Mouse (Mus musculus) embryonic facial prominence, embryonic 13.5 days (tissue): Measurements from ENCODE around the gene Myo16. TPM values are rescaled to one million over a fixed set of nuclear protein-coding genes. Genes with fewer than 3 reads are reported as not detected.

Experiments used
- ATAC-seq: fragments of 200-750 bp; cut with Nextera tagmentation; 2 replicates; pipeline ENCODE4 v1.8.0; 2017; ENCODE audit warnings: low read depth; ENCODE audit not compliant: insufficient number of reproducible peaks, insufficient read depth, low FRiP score, low TSS enrichment
- H3K27ac ChIP-seq: fragments of 300-500 bp; sonication (generic); 2 replicates; pipeline ENCODE4 v1.5.1; 2015; ENCODE audit warnings: moderate library complexity, mild to moderate bottlenecking, inconsistent platforms
- H3K27me3 ChIP-seq: fragments of 300-500 bp; sonication (generic); 2 replicates; pipeline ENCODE4 v1.6.1; 2015; ENCODE audit warnings: mild to moderate bottlenecking, inconsistent platforms
- H3K36me3 ChIP-seq: fragments of 300-500 bp; sonication (generic); 2 replicates; pipeline ENCODE4 v1.6.1; 2015; ENCODE audit warnings: mild to moderate bottlenecking, inconsistent platforms
- H3K4me1 ChIP-seq: fragments of 300-500 bp; sonication (generic); 2 replicates; pipeline ENCODE4 v1.6.1; 2015; ENCODE audit warnings: inconsistent platforms
- H3K4me2 ChIP-seq: fragments of 300-500 bp; sonication (generic); 2 replicates; pipeline ENCODE4 v1.6.1; 2015; ENCODE audit warnings: moderate library complexity, mild to moderate bottlenecking, inconsistent platforms
- H3K4me3 ChIP-seq: fragments of 300-500 bp; sonication (generic); 2 replicates; pipeline ENCODE4 v1.5.1; 2015; ENCODE audit warnings: mild to moderate bottlenecking, inconsistent platforms
- H3K9ac ChIP-seq: fragments of 300-500 bp; sonication (generic); 2 replicates; pipeline ENCODE4 v1.6.1; 2015; ENCODE audit warnings: mild to moderate bottlenecking, inconsistent platforms
- H3K9me3 ChIP-seq: fragments of 300-500 bp; sonication (generic); 2 replicates; pipeline ENCODE4 v1.6.1; 2016; ENCODE audit warnings: inconsistent platforms
- WGBS: fragments of 180-500 bp; shearing (Covaris S2); methylation state at CpG from one replicate; pipeline ENCODE4 v1.1.7; 2015; ENCODE audit warnings: mixed read lengths; 5-methylcytosine and 5-hydroxymethylcytosine counted together
- polyA plus RNA-seq: library from polyadenylated mRNA; unstranded; fragments of >200 nt; fragmentation: Nextera tagmentation; extraction: Ambion mirVana; gene quantifications from 2 replicates; pipeline ENCODE4 v1.2.1, GENCODE M21; 2015

Gene Myo16
- polyA plus RNA-seq, 1 experiment from 2014 or later: 0.46 TPM

GRCm38 (mm10) chr8:10653282-10653681 is 499.6 kb downstream of the Myo16 start:
- peaks cover 7% of the 10 kb centered on the region for H3K4me1 ChIP-seq
- H3K36me3 ChIP-seq: no peaks in the 10 kb centered on the region
- no peaks in the 10 kb centered on the region for H3K27me3 ChIP-seq
- H3K9me3 ChIP-seq: no peaks in the 10 kb centered on the region
- no peak overlapping the region for H3K4me2 ChIP-seq
- H3K9ac ChIP-seq: no peak overlapping the region
- 61% methylated on average over 9 of the region's 9 CpGs for WGBS
- no peak for ATAC-seq
- H3K27ac ChIP-seq: no peak overlapping the region
- H3K4me3 ChIP-seq: no peak overlapping the region

GRCm38 (mm10) chr8:10654922-10655518 is 501.3 kb downstream of the Myo16 start:
- Histone ChIP-seq H3K9me3 (no peaks in the 10 kb centered on the region), H3K27ac (no peak overlapping the region), H3K4me2 (no peak overlapping the region), H3K9ac (no peak overlapping the region), H3K27me3 (no peaks in the 10 kb centered on the region), H3K4me3 (no peak overlapping the region), H3K4me1 (peaks cover 2% of the 10 kb centered on the region), H3K36me3 (no peaks in the 10 kb centered on the region)
- WGBS: 79% methylated on average over 9 of the region's 9 CpGs
- ATAC-seq: no peak

GRCm38 (mm10) chr8:10663770-10664470 is 510.2 kb downstream of the Myo16 start:
- no peak overlapping the region for H3K4me2 ChIP-seq
- H3K27ac ChIP-seq: no peak overlapping the region
- WGBS: 25% methylated on average over 8 of the region's 8 CpGs
- H3K4me3 ChIP-seq: no peak overlapping the region
- peaks cover 24% of the 10 kb centered on the region for H3K4me1 ChIP-seq
- H3K9me3 ChIP-seq: no peaks in the 10 kb centered on the region
- no peak overlapping the region for H3K9ac ChIP-seq
- ATAC-seq: 0 out of 2 replicates have a peak, but pooled peaks have one; percentile 32
- H3K27me3 ChIP-seq: no peaks in the 10 kb centered on the region
- H3K36me3 ChIP-seq: no peaks in the 10 kb centered on the region

GRCm38 (mm10) chr8:10664861-10665543 is 511.3 kb downstream of the Myo16 start:
- H3K4me3 ChIP-seq: no peak overlapping the region
- 13% methylated on average over 13 of the region's 13 CpGs for WGBS
- no peak overlapping the region for H3K9ac ChIP-seq
- H3K4me1 ChIP-seq: peaks cover 24% of the 10 kb centered on the region
- 0 out of 2 replicates have a peak overlapping the region, but pooled peaks have one; percentile 9 for H3K4me2 ChIP-seq
- peak; percentile 62; the same call in 1 of the 2 replicates for ATAC-seq
- no peaks in the 10 kb centered on the region for H3K36me3 ChIP-seq
- H3K9me3 ChIP-seq: no peaks in the 10 kb centered on the region
- no peaks in the 10 kb centered on the region for H3K27me3 ChIP-seq
- H3K27ac ChIP-seq: peak overlapping the region; percentile 68; the same call in 1 of the 2 replicates

DNA sequence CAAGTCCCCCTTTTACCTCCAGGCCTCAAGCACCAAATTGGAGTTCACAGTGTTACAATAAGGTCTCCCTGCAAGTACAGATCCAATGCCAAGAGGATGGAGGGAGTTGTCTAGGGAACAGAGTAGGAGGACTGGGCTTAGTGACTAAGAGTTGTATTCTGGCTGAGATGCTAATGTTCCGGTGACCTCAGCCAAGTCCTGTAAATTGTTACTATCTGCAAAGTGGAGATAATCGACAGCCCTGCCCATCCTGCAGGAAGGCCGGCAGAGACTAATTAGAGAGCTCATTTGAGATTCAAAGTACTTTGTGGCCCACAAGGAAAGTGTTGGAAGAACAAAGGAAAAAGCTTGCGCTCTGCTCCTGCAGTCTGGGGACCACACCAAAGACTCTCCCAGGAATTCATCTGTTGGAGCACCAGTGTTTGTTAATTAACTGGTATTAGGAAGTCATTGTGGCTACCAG is 512.1 kb downstream of the Myo16 start:
- no peaks in the 10 kb centered on the region for H3K36me3 ChIP-seq
- no peak for ATAC-seq
- no peak overlapping the region for H3K4me2 ChIP-seq
- no peak overlapping the region for H3K9ac ChIP-seq
- H3K4me3 ChIP-seq: no peak overlapping the region
- no peak overlapping the region for H3K27ac ChIP-seq
- H3K9me3 ChIP-seq: no peaks in the 10 kb centered on the region
- H3K27me3 ChIP-seq: no peaks in the 10 kb centered on the region
- WGBS: 24% methylated on average over 4 of the region's 4 CpGs
- peaks cover 24% of the 10 kb centered on the region for H3K4me1 ChIP-seq

- Histone ChIP-seq H3K36me3 (no peaks in the 10 kb centered on the region), H3K9me3 (no peaks in the 10 kb centered on the region), H3K4me2 (no peak overlapping the region), H3K9ac (no peak overlapping the region), H3K4me3 (no peak overlapping the region), H3K27me3 (no peaks in the 10 kb centered on the region), H3K4me1 (no peaks in the 10 kb centered on the region), H3K27ac (no peak overlapping the region)
- 18% methylated on average over 2 of the region's 2 CpGs for WGBS
- ATAC-seq: no peak
Measured at GRCm38 (mm10) chr8:10671862-10672548, 518.3 kb downstream of the Myo16 start.

DNA sequence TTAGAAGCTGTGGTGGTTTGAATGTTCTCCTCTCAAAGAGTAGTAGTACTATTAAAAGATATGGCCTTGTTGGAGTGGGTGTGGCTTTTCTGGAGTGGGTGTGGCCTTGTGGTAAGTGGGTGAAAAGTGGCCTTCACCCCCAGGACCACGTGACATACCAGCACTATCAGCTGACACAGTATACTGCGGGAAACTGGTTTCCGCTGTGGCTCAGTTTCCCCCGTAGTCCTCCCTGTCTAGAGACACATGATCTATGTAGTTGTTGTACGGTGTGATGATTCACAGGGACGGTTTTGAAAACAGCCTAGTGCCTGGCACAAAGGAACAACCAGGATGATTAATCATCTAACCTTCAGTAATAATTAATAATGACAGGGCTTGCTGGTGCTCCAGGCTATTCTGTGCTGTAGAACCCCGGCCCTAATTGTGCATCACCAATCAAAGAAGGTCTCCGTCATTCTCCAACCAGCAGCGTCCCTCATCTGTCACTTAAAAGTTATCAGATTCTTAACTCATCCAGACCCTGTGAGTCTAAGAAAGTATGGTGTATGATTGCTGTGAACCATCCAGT is 524.2 kb downstream of the Myo16 start:
- Histone ChIP-seq H3K27me3 (no peaks in the 10 kb centered on the region), H3K9me3 (no peaks in the 10 kb centered on the region), H3K4me2 (no peak overlapping the region), H3K4me3 (no peak overlapping the region), H3K36me3 (no peaks in the 10 kb centered on the region), H3K9ac (no peak overlapping the region), H3K27ac (no peak overlapping the region), H3K4me1 (no peaks in the 10 kb centered on the region)
- 65% methylated on average over 9 of the region's 9 CpGs for WGBS
- ATAC-seq: no peak

DNA sequence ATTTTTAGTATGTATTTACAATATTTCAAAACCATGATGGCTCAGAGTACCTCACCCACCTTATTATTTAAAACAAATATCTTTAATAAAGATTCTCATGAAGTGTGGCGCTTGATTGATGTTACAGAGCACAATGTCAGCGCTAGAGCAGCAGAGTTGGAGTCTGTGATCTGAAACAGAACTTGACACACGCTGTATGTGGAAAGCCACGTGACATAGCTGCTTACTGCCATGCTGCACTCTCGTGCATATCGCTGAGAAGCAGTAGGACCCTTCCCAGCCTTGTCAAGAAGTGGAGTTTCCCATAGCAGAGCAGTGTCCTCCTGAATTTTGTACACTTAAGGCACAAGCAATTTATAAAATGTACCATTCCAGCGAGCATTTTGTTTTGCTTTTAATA is 528.2 kb downstream of the Myo16 start:
- H3K4me2 ChIP-seq: no peak overlapping the region
- H3K27me3 ChIP-seq: no peaks in the 10 kb centered on the region
- H3K9ac ChIP-seq: no peak overlapping the region
- no peaks in the 10 kb centered on the region for H3K36me3 ChIP-seq
- H3K4me3 ChIP-seq: no peak overlapping the region
- no peak overlapping the region for H3K27ac ChIP-seq
- H3K9me3 ChIP-seq: no peaks in the 10 kb centered on the region
- WGBS: 63% methylated on average over 7 of the region's 7 CpGs
- no peaks in the 10 kb centered on the region for H3K4me1 ChIP-seq
- ATAC-seq: no peak

GRCm38 (mm10) chr8:10683088-10683487 is 529.4 kb downstream of the Myo16 start:
- Histone ChIP-seq H3K4me1 (peaks cover 4% of the 10 kb centered on the region), H3K9me3 (no peaks in the 10 kb centered on the region), H3K27ac (no peak overlapping the region), H3K4me3 (no peak overlapping the region), H3K9ac (no peak overlapping the region), H3K27me3 (no peaks in the 10 kb centered on the region), H3K36me3 (no peaks in the 10 kb centered on the region), H3K4me2 (no peak overlapping the region)
- 60% methylated on average over 8 of the region's 8 CpGs for WGBS
- ATAC-seq: no peak
